Mouse (Mus musculus): ENCODE measurements at regions not wholly inside any gene's neighbourhood (a gene's known extent, or its start where the extent isn't known, plus 50 kb on each side); places are given as distances from the start of the nearest gene placed in this dataset.

DNA sequence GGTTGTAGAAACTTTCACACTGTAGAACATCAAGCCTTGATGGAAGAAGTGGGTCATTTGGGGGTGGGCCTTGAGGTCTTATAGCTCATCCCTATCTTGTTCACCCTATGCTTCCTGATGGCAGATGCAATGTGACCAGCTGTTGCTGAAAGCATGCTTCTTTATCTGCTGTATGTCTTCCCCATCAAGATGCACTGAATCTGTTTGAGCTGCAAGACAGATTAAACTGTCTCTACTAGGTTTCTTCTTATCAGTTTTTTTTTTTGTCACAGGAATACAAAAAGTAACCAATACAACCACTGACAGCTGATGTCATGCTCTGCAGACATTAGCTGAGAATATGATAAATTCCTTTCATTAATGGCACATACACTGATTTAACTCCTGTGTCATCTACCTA lies 505.0 kb upstream of the Fam160b2 start:
- ATAC-seq (replicated peaks; ENCODE audit: low FRiP score) (no peak), DNase-seq (ENCODE audit: low spot score) (no peak)
- Histone ChIP-seq H3K4me2 (ENCODE audit: low read depth, low read length, severe bottlenecking) (no peak overlapping the region), H3K27ac (ENCODE audit: low read depth, low read length) (no peak overlapping the region), H3K27me3 (ENCODE audit: control insufficient read depth, insufficient read depth, low read length) (no peaks in the 10 kb centered on the region), H3K4me1 (replicated peaks; ENCODE audit: control insufficient read depth, insufficient read depth, low read length) (no peaks in the 10 kb centered on the region), H3K9ac (ENCODE audit: low read length) (no peak overlapping the region), H3K36me3 (ENCODE audit: control insufficient read depth, insufficient read depth, low read length) (no peaks in the 10 kb centered on the region), H3K9me3 (ENCODE audit: control insufficient read depth, low read length) (no peaks in the 10 kb centered on the region), H3K4me3 (ENCODE audit: low read depth, low read length) (no peak overlapping the region)

DNA sequence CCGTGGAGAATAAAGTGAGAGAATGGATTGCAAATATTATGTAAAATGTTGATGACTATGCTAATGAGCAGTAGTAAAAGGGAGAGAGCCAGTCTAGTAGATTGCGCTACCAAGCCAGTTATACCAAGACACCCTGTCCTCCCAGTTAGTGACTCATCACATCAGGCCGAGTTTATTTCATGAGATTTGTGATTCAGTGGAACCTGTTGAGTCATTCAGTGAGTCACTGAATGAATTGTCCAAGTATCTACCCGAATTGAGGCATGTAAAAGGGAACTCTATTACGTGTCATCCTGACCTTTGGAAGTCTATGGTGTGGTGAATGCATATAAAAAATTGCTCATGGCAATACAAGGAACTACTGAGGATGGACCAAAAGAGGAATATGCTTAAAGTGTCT lies 504.3 kb upstream of the Fam160b2 start:
- 88% methylated on average over 5 of the region's 5 CpGs for WGBS
- H3K4me3 ChIP-seq (ENCODE audit: low read depth, low read length): no peak overlapping the region
- no peak overlapping the region for H3K9ac ChIP-seq (ENCODE audit: low read length)
- no peaks in the 10 kb centered on the region for H3K27me3 ChIP-seq (ENCODE audit: control insufficient read depth, insufficient read depth, low read length)
- H3K4me2 ChIP-seq (ENCODE audit: low read depth, low read length, severe bottlenecking): no peak overlapping the region
- no peaks in the 10 kb centered on the region for H3K9me3 ChIP-seq (ENCODE audit: control insufficient read depth, low read length)
- ATAC-seq (replicated peaks; ENCODE audit: low FRiP score): no peak
- no peaks in the 10 kb centered on the region for H3K4me1 ChIP-seq (replicated peaks; ENCODE audit: control insufficient read depth, insufficient read depth, low read length)
- no peaks in the 10 kb centered on the region for H3K36me3 ChIP-seq (ENCODE audit: control insufficient read depth, insufficient read depth, low read length)
- no peak overlapping the region for H3K27ac ChIP-seq (ENCODE audit: low read depth, low read length)
- DNase-seq (ENCODE audit: low spot score): no peak

DNA sequence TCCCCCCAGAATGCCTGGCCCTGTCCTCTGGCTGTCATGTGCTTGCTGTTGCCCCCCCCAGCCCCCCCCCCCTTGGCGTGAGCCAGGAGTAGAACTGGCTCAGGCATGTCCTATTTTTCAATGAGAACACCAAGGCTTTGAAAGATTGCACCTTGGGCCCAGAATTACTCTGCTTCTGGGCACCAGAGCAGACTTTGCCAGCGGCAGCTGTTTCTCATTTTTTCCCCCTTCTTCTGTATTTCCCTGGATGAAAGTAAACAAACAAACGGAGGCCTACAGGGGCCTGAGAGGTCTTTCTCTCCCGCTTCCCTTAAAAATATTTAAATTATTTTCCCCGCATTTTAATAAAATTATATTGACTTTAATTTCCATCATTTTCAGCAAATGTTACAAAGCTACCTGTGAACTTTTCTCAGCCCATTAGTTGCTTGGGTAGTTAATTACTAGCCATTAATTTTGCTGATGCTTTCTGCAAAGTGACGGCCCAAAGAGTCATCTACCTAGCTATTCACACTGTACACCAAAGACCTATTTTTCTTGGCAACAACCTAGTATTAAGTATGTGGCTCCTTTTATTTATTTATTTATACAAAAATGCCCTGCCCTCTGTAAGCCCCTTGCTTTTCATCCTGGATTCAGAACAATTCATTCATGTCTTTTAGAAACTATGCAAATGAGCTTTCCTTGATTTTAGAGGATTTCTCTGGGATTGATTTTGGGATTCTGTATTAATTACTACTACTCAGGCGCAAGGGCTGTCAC lies 496.2 kb upstream of the Fam160b2 start:
- Histone ChIP-seq H3K4me1 (replicated peaks; ENCODE audit: control insufficient read depth, insufficient read depth, low read length) (no peaks in the 10 kb centered on the region), H3K4me2 (ENCODE audit: low read depth, low read length, severe bottlenecking) (no peak overlapping the region), H3K9ac (ENCODE audit: low read length) (no peak overlapping the region), H3K9me3 (ENCODE audit: control insufficient read depth, low read length) (no peaks in the 10 kb centered on the region), H3K4me3 (ENCODE audit: low read depth, low read length) (no peak overlapping the region), H3K27ac (ENCODE audit: low read depth, low read length) (no peak overlapping the region), H3K36me3 (ENCODE audit: control insufficient read depth, insufficient read depth, low read length) (no peaks in the 10 kb centered on the region), H3K27me3 (ENCODE audit: control insufficient read depth, insufficient read depth, low read length) (no peaks in the 10 kb centered on the region)
- DNase-seq (ENCODE audit: low spot score): no peak
- ATAC-seq (replicated peaks; ENCODE audit: low FRiP score): peak; percentile 56
- WGBS: 75% methylated on average over 7 of the region's 7 CpGs

DNA sequence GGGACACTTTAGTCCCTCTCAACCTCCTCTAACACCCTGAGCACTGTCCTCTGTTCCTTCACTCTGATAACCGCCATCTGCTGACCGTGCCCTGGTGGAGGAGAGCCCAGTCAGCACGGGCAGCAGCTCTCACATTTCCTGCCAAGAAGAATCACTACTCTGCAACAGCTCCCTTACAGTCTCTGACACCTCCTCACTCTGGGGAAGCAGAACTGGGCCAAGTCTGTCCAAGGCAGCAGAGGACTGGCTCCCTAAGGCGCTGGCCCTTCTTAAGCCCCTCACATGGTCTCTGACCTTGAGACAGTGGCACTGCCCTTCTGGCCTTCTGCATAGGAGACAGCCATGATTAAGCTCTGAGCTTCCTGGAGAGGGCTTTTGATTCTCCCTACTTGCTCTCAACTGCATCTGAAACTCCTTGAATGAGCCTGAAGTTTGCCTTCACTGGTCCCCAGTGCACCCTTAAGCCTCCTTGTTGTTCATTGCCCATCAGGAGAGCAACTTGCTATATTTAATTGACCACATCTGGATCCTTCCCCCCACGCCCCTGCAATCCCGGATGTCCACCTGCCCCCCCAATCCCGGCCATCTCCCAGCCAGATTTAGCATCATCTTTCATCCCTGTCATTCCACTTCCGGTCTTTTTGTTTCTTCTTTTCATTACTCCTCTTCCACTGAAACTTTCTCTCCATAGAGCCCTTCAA lies 493.1 kb upstream of the Fam160b2 start:
- DNase-seq (ENCODE audit: low spot score) (no peak), ATAC-seq (replicated peaks; ENCODE audit: low FRiP score) (no peak)
- Histone ChIP-seq H3K9me3 (ENCODE audit: control insufficient read depth, low read length) (no peaks in the 10 kb centered on the region), H3K4me2 (ENCODE audit: low read depth, low read length, severe bottlenecking) (no peak overlapping the region), H3K4me1 (replicated peaks; ENCODE audit: control insufficient read depth, insufficient read depth, low read length) (no peaks in the 10 kb centered on the region), H3K27me3 (ENCODE audit: control insufficient read depth, insufficient read depth, low read length) (no peaks in the 10 kb centered on the region), H3K9ac (ENCODE audit: low read length) (no peak overlapping the region), H3K4me3 (ENCODE audit: low read depth, low read length) (no peak overlapping the region), H3K27ac (ENCODE audit: low read depth, low read length) (no peak overlapping the region), H3K36me3 (ENCODE audit: control insufficient read depth, insufficient read depth, low read length) (no peaks in the 10 kb centered on the region)
- 77% methylated on average over 8 of the region's 8 CpGs for WGBS

- ATAC-seq (replicated peaks; ENCODE audit: low FRiP score) (no peak), DNase-seq (ENCODE audit: low spot score) (no peak)
- no peaks in the 10 kb centered on the region for H3K36me3 ChIP-seq (ENCODE audit: control insufficient read depth, insufficient read depth, low read length)
- no peak overlapping the region for H3K4me2 ChIP-seq (ENCODE audit: low read depth, low read length, severe bottlenecking)
- no peaks in the 10 kb centered on the region for H3K4me1 ChIP-seq (replicated peaks; ENCODE audit: control insufficient read depth, insufficient read depth, low read length)
- H3K27ac ChIP-seq (ENCODE audit: low read depth, low read length): no peak overlapping the region
- WGBS: 92% methylated on average over 3 of the region's 3 CpGs
- no peaks in the 10 kb centered on the region for H3K27me3 ChIP-seq (ENCODE audit: control insufficient read depth, insufficient read depth, low read length)
- no peak overlapping the region for H3K9ac ChIP-seq (ENCODE audit: low read length)
- no peaks in the 10 kb centered on the region for H3K9me3 ChIP-seq (ENCODE audit: control insufficient read depth, low read length)
- no peak overlapping the region for H3K4me3 ChIP-seq (ENCODE audit: low read depth, low read length)
Measured at GRCm38 (mm10) chr14:71085721-71086120, 486.1 kb upstream of the Fam160b2 start.

GRCm38 (mm10) chr14:71082327-71082726 lies 482.7 kb upstream of the Fam160b2 start:
- H3K4me1 ChIP-seq (replicated peaks; ENCODE audit: control insufficient read depth, insufficient read depth, low read length): no peaks in the 10 kb centered on the region
- no peak overlapping the region for H3K4me2 ChIP-seq (ENCODE audit: low read depth, low read length, severe bottlenecking)
- no peak overlapping the region for H3K9ac ChIP-seq (ENCODE audit: low read length)
- no peak overlapping the region for H3K27ac ChIP-seq (ENCODE audit: low read depth, low read length)
- H3K4me3 ChIP-seq (ENCODE audit: low read depth, low read length): no peak overlapping the region
- H3K36me3 ChIP-seq (ENCODE audit: control insufficient read depth, insufficient read depth, low read length): no peaks in the 10 kb centered on the region
- ATAC-seq (replicated peaks; ENCODE audit: low FRiP score): no peak
- DNase-seq (ENCODE audit: low spot score): no peak
- no peaks in the 10 kb centered on the region for H3K27me3 ChIP-seq (ENCODE audit: control insufficient read depth, insufficient read depth, low read length)
- H3K9me3 ChIP-seq (ENCODE audit: control insufficient read depth, low read length): no peaks in the 10 kb centered on the region

DNA sequence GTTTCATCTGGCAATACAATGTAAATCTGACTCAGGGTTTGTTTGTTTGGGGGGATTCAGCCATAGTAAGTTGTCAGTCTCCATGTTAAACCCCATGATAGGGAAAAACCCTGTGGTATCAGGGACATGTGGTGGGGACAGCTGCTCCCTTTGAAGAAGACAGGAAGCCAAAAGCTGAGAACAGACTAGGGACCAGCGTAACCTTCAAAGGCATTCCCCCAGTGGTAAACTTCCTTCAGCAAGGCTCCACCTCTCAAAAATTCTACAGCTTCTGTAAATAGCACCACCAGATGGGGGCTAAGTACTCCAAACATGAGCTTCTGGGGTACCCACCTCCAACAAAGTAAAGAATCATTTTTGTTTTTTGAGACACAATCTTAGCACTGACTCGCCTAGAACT lies 476.0 kb upstream of the Fam160b2 start:
- Histone ChIP-seq H3K9ac (ENCODE audit: low read length) (no peak overlapping the region), H3K4me2 (ENCODE audit: low read depth, low read length, severe bottlenecking) (no peak overlapping the region), H3K36me3 (ENCODE audit: control insufficient read depth, insufficient read depth, low read length) (no peaks in the 10 kb centered on the region), H3K27ac (ENCODE audit: low read depth, low read length) (no peak overlapping the region), H3K4me3 (ENCODE audit: low read depth, low read length) (no peak overlapping the region), H3K4me1 (replicated peaks; ENCODE audit: control insufficient read depth, insufficient read depth, low read length) (no peaks in the 10 kb centered on the region), H3K9me3 (ENCODE audit: control insufficient read depth, low read length) (no peaks in the 10 kb centered on the region), H3K27me3 (ENCODE audit: control insufficient read depth, insufficient read depth, low read length) (no peaks in the 10 kb centered on the region)
- DNase-seq (ENCODE audit: low spot score): no peak
- no peak for ATAC-seq (replicated peaks; ENCODE audit: low FRiP score)
- 72% methylated on average over 2 of the region's 2 CpGs for WGBS

- Histone ChIP-seq H3K9ac (ENCODE audit: low read length) (no peak overlapping the region), H3K4me3 (ENCODE audit: low read depth, low read length) (no peak overlapping the region), H3K36me3 (ENCODE audit: control insufficient read depth, insufficient read depth, low read length) (no peaks in the 10 kb centered on the region), H3K9me3 (ENCODE audit: control insufficient read depth, low read length) (no peaks in the 10 kb centered on the region; the same call in 1 of the 2 replicates), H3K4me2 (ENCODE audit: low read depth, low read length, severe bottlenecking) (no peak overlapping the region), H3K4me1 (replicated peaks; ENCODE audit: control insufficient read depth, insufficient read depth, low read length) (no peaks in the 10 kb centered on the region), H3K27me3 (ENCODE audit: control insufficient read depth, insufficient read depth, low read length) (no peaks in the 10 kb centered on the region), H3K27ac (ENCODE audit: low read depth, low read length) (no peak overlapping the region)
- no peak for DNase-seq (ENCODE audit: low spot score)
- no peak for ATAC-seq (replicated peaks; ENCODE audit: low FRiP score)
Measured at GRCm38 (mm10) chr14:71074019-71074418, 474.4 kb upstream of the Fam160b2 start.

- Histone ChIP-seq H3K27ac (ENCODE audit: low read depth, low read length) (no peak overlapping the region), H3K36me3 (ENCODE audit: control insufficient read depth, insufficient read depth, low read length) (no peaks in the 10 kb centered on the region), H3K9ac (ENCODE audit: low read length) (no peak overlapping the region), H3K4me3 (ENCODE audit: low read depth, low read length) (no peak overlapping the region), H3K4me1 (replicated peaks; ENCODE audit: control insufficient read depth, insufficient read depth, low read length) (no peaks in the 10 kb centered on the region), H3K9me3 (ENCODE audit: control insufficient read depth, low read length) (no peaks in the 10 kb centered on the region; the same call in 1 of the 2 replicates), H3K27me3 (ENCODE audit: control insufficient read depth, insufficient read depth, low read length) (no peaks in the 10 kb centered on the region), H3K4me2 (ENCODE audit: low read depth, low read length, severe bottlenecking) (no peak overlapping the region)
- 81% methylated on average over 4 of the region's 4 CpGs for WGBS
- no peak for DNase-seq (ENCODE audit: low spot score)
- no peak for ATAC-seq (replicated peaks; ENCODE audit: low FRiP score)
Measured at GRCm38 (mm10) chr14:71065669-71066068, 466.0 kb upstream of the Fam160b2 start.
